Mouse (Mus musculus): ENCODE measurements around the gene Nupr1l. TPM values are rescaled to one million over a fixed set of nuclear protein-coding genes. Genes with fewer than 3 reads are reported as not detected.

Nupr1l gene
- polyA plus RNA-seq, 1 experiment: 5.0 TPM

- no peak for TF ChIP-seq CTCF (IDR thresholded peaks at IDR 0.05; ENCODE audit: extremely low read depth, insufficient read length, insufficient replicate concordance, low read depth, low read length)
- TF ChIP-seq POLR2A (IDR thresholded peaks at IDR 0.05; ENCODE audit: low read depth, low read length): no peak
- WGBS: 82% methylated on average over 4 of the region's 4 CpGs
- Histone ChIP-seq H3K4me1 (ENCODE audit: control insufficient read depth, insufficient read depth, insufficient read length, low read length) (no peaks in the 10 kb centered on the region), H3K4me3 (ENCODE audit: low read depth, low read length) (no peak overlapping the region), H3K27ac (ENCODE audit: insufficient read depth, low read depth, low read length) (no peak overlapping the region), H3K36me3 (ENCODE audit: control insufficient read depth, insufficient read depth, low read length) (no peaks in the 10 kb centered on the region), H3K27me3 (ENCODE audit: control insufficient read depth, insufficient read depth, low read length) (no peaks in the 10 kb centered on the region)
Observed at GRCm38 (mm10) chr5:129952143-129952542, 43.8 kb downstream of the Nupr1l start.

- Histone ChIP-seq H3K36me3 (ENCODE audit: control insufficient read depth, insufficient read depth, low read length) (no peaks in the 10 kb centered on the region), H3K4me1 (ENCODE audit: control insufficient read depth, insufficient read depth, insufficient read length, low read length) (no peaks in the 10 kb centered on the region), H3K4me3 (ENCODE audit: low read depth, low read length) (no peak overlapping the region), H3K27me3 (ENCODE audit: control insufficient read depth, insufficient read depth, low read length) (no peaks in the 10 kb centered on the region), H3K27ac (ENCODE audit: insufficient read depth, low read depth, low read length) (no peak overlapping the region)
- 74% methylated on average over 5 of the region's 5 CpGs for WGBS
- TF ChIP-seq POLR2A (IDR thresholded peaks at IDR 0.05; ENCODE audit: low read depth, low read length): no peak
- TF ChIP-seq CTCF (IDR thresholded peaks at IDR 0.05; ENCODE audit: extremely low read depth, insufficient read length, insufficient replicate concordance, low read depth, low read length): no peak
Observed at GRCm38 (mm10) chr5:129954473-129955254, 46.3 kb downstream of the Nupr1l start.

GRCm38 (mm10) chr5:129955792-129956191 lies 47.5 kb downstream of the Nupr1l start:
- 33% methylated on average over 6 of the region's 6 CpGs for WGBS
- H3K27me3 ChIP-seq (ENCODE audit: control insufficient read depth, insufficient read depth, low read length): no peaks in the 10 kb centered on the region
- no peaks in the 10 kb centered on the region for H3K36me3 ChIP-seq (ENCODE audit: control insufficient read depth, insufficient read depth, low read length)
- H3K4me1 ChIP-seq (ENCODE audit: control insufficient read depth, insufficient read depth, insufficient read length, low read length): no peaks in the 10 kb centered on the region
- TF ChIP-seq POLR2A (IDR thresholded peaks at IDR 0.05; ENCODE audit: low read depth, low read length): no peak
- no peak for TF ChIP-seq CTCF (IDR thresholded peaks at IDR 0.05; ENCODE audit: extremely low read depth, insufficient read length, insufficient replicate concordance, low read depth, low read length)
- no peak overlapping the region for H3K4me3 ChIP-seq (ENCODE audit: low read depth, low read length)
- H3K27ac ChIP-seq (ENCODE audit: insufficient read depth, low read depth, low read length): no peak overlapping the region

- 67% methylated on average over 4 of the region's 4 CpGs for WGBS
Observed at GRCm38 (mm10) chr5:129963224-129963623, 54.9 kb downstream of the Nupr1l start.

More at GRCm38 (mm10) chr5:129963224-129963623, 54.9 kb downstream of the Nupr1l start:
- H3K27me3 ChIP-seq (ENCODE audit: control insufficient read depth, insufficient read depth, low read length): no peaks in the 10 kb centered on the region
- H3K36me3 ChIP-seq (ENCODE audit: control insufficient read depth, insufficient read depth, low read length): no peaks in the 10 kb centered on the region
- no peak overlapping the region for H3K4me3 ChIP-seq (ENCODE audit: low read depth, low read length)
- H3K27ac ChIP-seq (ENCODE audit: insufficient read depth, low read depth, low read length): no peak overlapping the region
- no peaks in the 10 kb centered on the region for H3K4me1 ChIP-seq (ENCODE audit: control insufficient read depth, insufficient read depth, insufficient read length, low read length)
- TF ChIP-seq POLR2A (IDR thresholded peaks at IDR 0.05; ENCODE audit: low read depth, low read length): no peak
- no peak for TF ChIP-seq CTCF (IDR thresholded peaks at IDR 0.05; ENCODE audit: extremely low read depth, insufficient read length, insufficient replicate concordance, low read depth, low read length)

Other genes starting within 250 kb of the Nupr1l start
- gene Zfp11, start 238.4 kb upstream of the Nupr1l start, polyA plus RNA-seq (2012; rRNA removed): 0.19 and 0.39 TPM in 2 replicates
- not detected in 2 replicates for gene Sept14, start 200.0 kb upstream of the Nupr1l start, polyA plus RNA-seq (2012; rRNA removed)
- 8.9 and 28.7 TPM in 2 replicates for gene Mrps17, start 193.0 kb upstream of the Nupr1l start, polyA plus RNA-seq (2012; rRNA removed)
- 10.3 and 14.9 TPM in 2 replicates for gene Nipsnap2, start 183.5 kb upstream of the Nupr1l start, polyA plus RNA-seq (2012; rRNA removed)
- gene Psph, start 121.1 kb upstream of the Nupr1l start, polyA plus RNA-seq (2012; rRNA removed): 4.2 and 10.2 TPM in 2 replicates
- gene Sumf2, start 61.6 kb upstream of the Nupr1l start, polyA plus RNA-seq (2012; rRNA removed): 3.7 and 4.1 TPM in 2 replicates
- 2,208 and 2,785 TPM in 2 replicates for gene Chchd2, start 21.1 kb upstream of the Nupr1l start, polyA plus RNA-seq (2012; rRNA removed)
- gene Zbed5, start 12.8 kb upstream of the Nupr1l start, polyA plus RNA-seq (2012; rRNA removed): 0.19 and 0.39 TPM in 2 replicates
- gene Phkg1, start 10.0 kb upstream of the Nupr1l start, polyA plus RNA-seq (2012; rRNA removed): 0.04 and 0.14 TPM in 2 replicates
- gene Vkorc1l1, start 33.4 kb downstream of the Nupr1l start, polyA plus RNA-seq (2012; rRNA removed): 8.8 and 11.4 TPM in 2 replicates
- gene Gusb, start 94.5 kb downstream of the Nupr1l start, polyA plus RNA-seq (2012; rRNA removed): 11.9 and 13.9 TPM in 2 replicates
- 35.9 and 54.6 TPM in 2 replicates for gene Asl, start 120.7 kb downstream of the Nupr1l start, polyA plus RNA-seq (2012; rRNA removed)
- 6.6 and 9.7 TPM in 2 replicates for gene Crcp, start 120.8 kb downstream of the Nupr1l start, polyA plus RNA-seq (2012; rRNA removed)
- 4.4 and 4.8 TPM in 2 replicates for gene Tpst1, start 164.8 kb downstream of the Nupr1l start, polyA plus RNA-seq (2012; rRNA removed)
- 1.3 TPM in 2 replicates for gene Kctd7, start 236.3 kb downstream of the Nupr1l start, polyA plus RNA-seq (2012; rRNA removed)

Data from small intestine, adult 2 months (tissue).